Mouse (Mus musculus) forebrain, embryonic 16.5 days (tissue): Measurements from ENCODE around the gene Dennd1b. TPM values are rescaled to one million over a fixed set of nuclear protein-coding genes. Genes with fewer than 3 reads are reported as not detected.

Experiments
- ATAC-seq: fragments of 200-750 bp; cut with Nextera tagmentation; 2 replicates; pipeline ENCODE4 v1.8.0; 2017; ENCODE audit warnings: mild to moderate bottlenecking, moderate library complexity
- H3K27ac ChIP-seq: fragments of 300-500 bp; sonication (generic); 2 replicates; pipeline ENCODE4 v1.5.1; 2014; ENCODE audit warnings: low read length, control low read depth
- H3K27me3 ChIP-seq: fragments of 300-500 bp; sonication (generic); replicated peaks from 2 replicates; pipeline ENCODE4 v1.6.1; 2014; ENCODE audit warnings: low read length; ENCODE audit not compliant: control insufficient read depth, insufficient read depth
- H3K36me3 ChIP-seq: fragments of 300-500 bp; sonication (generic); 2 replicates; pipeline ENCODE4 v1.6.1; 2014; ENCODE audit not compliant: control insufficient read depth, insufficient read depth
- H3K4me1 ChIP-seq: fragments of 300-500 bp; sonication (generic); replicated peaks from 2 replicates; pipeline ENCODE4 v1.6.1; 2014; ENCODE audit warnings: low read length; ENCODE audit not compliant: control insufficient read depth, insufficient read depth
- H3K4me2 ChIP-seq: fragments of 300-500 bp; sonication (generic); 2 replicates; pipeline ENCODE4 v1.6.1; 2014; ENCODE audit warnings: mild to moderate bottlenecking, low read length, control low read depth
- H3K4me3 ChIP-seq: fragments of 300-500 bp; sonication (generic); replicated peaks from 2 replicates; pipeline ENCODE4 v1.5.1; 2014; ENCODE audit warnings: mild to moderate bottlenecking, low read length, control low read depth
- H3K9ac ChIP-seq: fragments of 300-500 bp; sonication (generic); replicated peaks from 2 replicates; pipeline ENCODE4 v1.6.1; 2014; ENCODE audit warnings: low read depth, low read length, control low read depth
- H3K9me3 ChIP-seq: fragments of 300-500 bp; sonication (generic); 2 replicates; pipeline ENCODE4 v1.6.1; 2016; ENCODE audit warnings: low read length; ENCODE audit not compliant: control insufficient read depth
- WGBS: fragments of 180-500 bp; shearing (Covaris S2); extraction: QIAGEN DNeasy Blood & Tissue Kit; methylation state at CpG from one replicate; pipeline ENCODE4 v1.1.7; 2014; 5-methylcytosine and 5-hydroxymethylcytosine counted together
- polyA plus RNA-seq: library from polyadenylated mRNA; unstranded; fragments of >200 nt; fragmentation: Nextera tagmentation; extraction: Ambion mirVana; gene quantifications from 2 replicates; pipeline ENCODE4 v1.2.1, GENCODE M21; 2015

The Dennd1b gene
- polyA plus RNA-seq, 1 experiment from 2014 or later = 9.3 TPM

DNA sequence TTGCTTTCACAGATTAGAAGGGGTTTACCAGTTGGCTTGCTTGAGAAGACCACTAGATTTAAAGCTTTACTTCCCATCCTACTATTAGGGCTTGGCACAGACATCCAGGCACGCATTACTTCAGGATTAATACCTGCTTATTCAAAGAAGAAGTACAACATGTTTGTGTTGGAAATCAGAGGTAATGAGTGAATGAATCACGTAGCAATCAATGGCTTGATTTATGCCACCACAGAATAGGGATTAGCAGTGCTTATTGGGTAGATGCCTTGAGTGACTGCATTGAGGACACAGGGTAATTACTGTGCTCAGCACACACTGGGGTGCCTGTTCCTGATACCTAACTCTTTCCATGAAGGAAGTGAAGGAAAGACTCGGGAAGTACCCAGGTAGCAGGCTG, 4.4 kb upstream of the Dennd1b start:
- Histone ChIP-seq H3K9ac (no peak overlapping the region), H3K4me1 (peaks cover 6% of the 10 kb centered on the region), H3K4me2 (no peak overlapping the region), H3K27ac (no peak overlapping the region), H3K36me3 (no peaks in the 10 kb centered on the region), H3K9me3 (no peaks in the 10 kb centered on the region), H3K27me3 (no peaks in the 10 kb centered on the region), H3K4me3 (no peak overlapping the region)
- no peak for ATAC-seq
- WGBS = 37% methylated on average over 3 of the region's 3 CpGs

DNA sequence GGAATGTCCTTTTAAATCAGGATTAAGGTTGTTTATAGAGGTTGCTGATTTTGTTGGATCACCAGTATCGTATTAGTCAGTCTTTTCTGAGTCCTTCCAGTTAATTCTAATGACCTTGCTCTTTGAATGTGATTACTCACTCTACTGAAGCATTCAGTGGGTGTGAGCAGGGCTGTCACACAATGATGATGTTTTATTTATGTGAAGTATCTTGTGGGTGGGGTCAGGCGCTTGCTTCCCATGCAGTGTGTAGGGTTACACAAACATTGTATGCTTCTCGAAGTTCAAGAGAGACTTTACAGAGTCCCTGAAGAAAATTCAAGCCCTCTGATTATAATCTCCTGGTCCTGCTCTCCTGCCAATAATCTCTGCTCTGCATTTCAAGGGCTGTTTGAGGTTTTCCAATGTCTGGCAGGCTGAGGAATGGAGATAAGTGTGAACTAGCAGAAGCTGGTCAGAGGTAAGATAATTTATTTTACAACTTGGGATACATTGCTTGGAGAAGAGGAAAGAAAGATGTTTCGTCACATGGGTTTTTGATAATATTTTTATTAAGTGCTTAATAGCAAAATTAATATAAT, 3.2 kb upstream of the Dennd1b start:
- H3K4me2 ChIP-seq = no peak overlapping the region
- H3K9me3 ChIP-seq = no peaks in the 10 kb centered on the region
- H3K4me1 ChIP-seq = peaks cover 8% of the 10 kb centered on the region
- H3K27me3 ChIP-seq = no peaks in the 10 kb centered on the region
- 65% methylated on average over 4 of the region's 4 CpGs for WGBS
- ATAC-seq = no peak
- H3K4me3 ChIP-seq = no peak overlapping the region
- H3K9ac ChIP-seq = no peak overlapping the region
- H3K27ac ChIP-seq = no peak overlapping the region
- no peaks in the 10 kb centered on the region for H3K36me3 ChIP-seq

DNA sequence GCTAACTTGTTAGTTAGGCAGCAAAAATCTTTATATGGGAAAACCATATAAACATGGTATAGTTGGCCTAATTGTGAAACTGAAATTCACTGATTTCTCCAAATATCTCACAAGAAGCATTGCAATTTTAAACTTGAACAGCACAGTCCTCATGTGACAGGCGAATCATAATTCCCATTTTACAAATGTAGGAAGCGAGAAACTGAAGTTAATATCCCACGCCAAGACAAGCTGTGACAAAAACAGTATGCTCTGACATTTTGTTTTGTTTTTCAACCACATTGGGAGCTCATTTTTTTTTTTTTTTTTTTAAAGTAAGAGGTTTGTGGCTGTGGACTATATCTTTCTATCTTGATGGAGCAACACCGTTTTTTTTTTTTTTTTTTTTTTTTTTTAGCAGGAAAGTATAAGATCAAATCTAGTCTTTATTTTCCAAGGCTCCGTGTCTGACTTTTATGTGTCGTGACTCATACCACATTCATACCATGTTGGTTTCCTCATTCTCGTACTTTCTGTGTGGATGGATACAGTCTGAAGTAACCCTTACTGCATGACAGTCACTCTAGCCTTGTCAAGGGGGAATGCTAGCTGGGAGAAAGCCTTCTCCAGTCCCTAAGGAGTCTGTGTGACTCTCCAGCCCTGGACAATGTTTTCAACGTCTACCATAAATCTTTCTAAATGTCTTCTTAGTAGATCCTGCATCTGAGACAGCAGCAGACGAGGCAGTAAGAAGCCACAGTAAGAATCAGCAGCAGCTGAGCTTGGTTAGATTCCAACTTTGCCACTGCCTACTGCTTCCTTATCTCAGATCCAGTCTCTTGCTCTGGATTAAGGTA, 751 bp upstream of the Dennd1b start:
- Histone ChIP-seq H3K27ac (no peak overlapping the region), H3K4me3 (peak overlapping the region; percentile 91), H3K36me3 (no peaks in the 10 kb centered on the region), H3K9ac (peak overlapping the region; percentile 94), H3K27me3 (no peaks in the 10 kb centered on the region), H3K4me2 (peak overlapping the region; percentile 77), H3K9me3 (no peaks in the 10 kb centered on the region), H3K4me1 (peaks cover 8% of the 10 kb centered on the region)
- ATAC-seq = no peak; the same call in 1 of the 2 replicates
- 46% methylated on average over 9 of the region's 9 CpGs for WGBS

DNA sequence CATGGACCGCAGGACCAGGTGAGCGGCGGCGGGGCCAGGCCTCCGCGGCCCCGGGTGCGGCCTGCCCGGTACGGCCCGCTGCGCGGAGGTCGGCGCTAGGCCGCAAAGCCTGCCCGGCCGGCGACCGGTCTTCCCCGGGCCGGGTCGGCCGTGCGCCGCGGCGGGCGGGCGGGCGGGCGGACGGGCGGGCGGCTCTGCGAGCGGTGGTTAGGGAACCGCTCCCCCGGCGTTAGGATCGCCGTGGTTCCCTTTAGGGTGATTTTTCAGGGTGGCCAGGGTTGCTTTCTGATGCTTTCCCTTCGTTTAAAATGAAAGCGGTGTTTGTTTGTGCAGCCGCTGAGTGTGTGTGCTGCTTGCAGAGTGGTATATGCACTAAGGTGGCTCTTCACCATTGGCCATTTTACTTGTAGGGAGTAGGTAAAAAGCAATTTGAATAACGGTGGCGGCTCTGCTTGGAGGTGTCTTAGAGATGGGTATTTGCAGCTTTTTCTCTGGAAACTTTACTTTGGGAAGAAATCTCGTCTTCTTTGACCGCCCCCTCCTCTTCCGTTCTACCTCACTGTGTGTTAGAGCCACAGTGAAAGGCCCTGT, 728 bp downstream of the Dennd1b start:
- peak overlapping the region; percentile 94 for H3K9ac ChIP-seq
- peaks cover 8% of the 10 kb centered on the region for H3K4me1 ChIP-seq
- peak overlapping the region; percentile 77 for H3K4me2 ChIP-seq
- H3K4me3 ChIP-seq = peak overlapping the region; percentile 91
- peak; percentile 84 for ATAC-seq
- H3K9me3 ChIP-seq = no peaks in the 10 kb centered on the region
- 0% methylated on average over 34 of the region's 50 CpGs for WGBS
- no peaks in the 10 kb centered on the region for H3K36me3 ChIP-seq
- peak overlapping the region; percentile 71 for H3K27ac ChIP-seq
- no peaks in the 10 kb centered on the region for H3K27me3 ChIP-seq

DNA sequence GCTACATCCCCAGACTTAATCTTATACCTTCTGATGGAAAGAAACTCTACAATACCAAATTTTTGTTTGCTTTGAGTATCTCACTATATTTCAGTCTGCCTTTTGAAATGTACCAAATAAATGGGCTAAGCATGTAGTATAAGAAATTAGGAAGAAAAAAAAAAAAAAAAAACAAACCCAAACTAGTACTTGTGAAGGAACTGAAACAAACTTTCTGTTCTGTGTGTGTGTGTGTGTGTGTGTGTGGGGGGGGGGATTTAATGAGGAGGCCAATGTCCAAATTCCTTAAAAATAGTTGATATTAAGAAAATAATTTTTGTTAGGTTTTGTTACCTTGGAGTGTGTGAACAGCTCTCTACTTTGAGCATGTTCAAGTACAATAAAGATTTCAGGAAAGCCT, 1.8 kb downstream of the Dennd1b start:
- no peak for ATAC-seq
- Histone ChIP-seq H3K27me3 (no peaks in the 10 kb centered on the region), H3K36me3 (no peaks in the 10 kb centered on the region), H3K4me2 (no peak overlapping the region), H3K9me3 (no peaks in the 10 kb centered on the region), H3K4me3 (no peak overlapping the region), H3K4me1 (peaks cover 8% of the 10 kb centered on the region), H3K9ac (no peak overlapping the region), H3K27ac (no peak overlapping the region)

DNA sequence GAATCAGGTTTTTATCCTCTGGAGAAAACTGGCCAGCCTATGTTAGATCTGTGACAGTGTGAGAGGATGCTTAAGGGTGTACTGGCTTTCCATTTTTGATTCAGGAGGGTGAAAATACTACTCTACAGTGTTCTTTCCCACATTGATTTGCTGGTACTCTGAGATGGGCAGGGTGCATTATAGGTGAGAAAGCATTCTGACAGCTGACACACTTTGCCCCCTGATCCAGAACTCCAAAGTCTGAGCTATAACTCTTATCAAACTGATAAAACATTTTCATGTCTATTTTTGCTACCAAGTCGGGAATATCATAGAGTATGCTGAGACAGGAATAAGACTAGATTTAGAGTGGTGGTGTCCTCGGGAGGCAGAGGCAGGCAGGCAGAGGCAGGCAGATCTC, 2.3 kb downstream of the Dennd1b start:
- WGBS = 93% methylated on average over 2 of the region's 2 CpGs
- Histone ChIP-seq H3K27ac (no peak overlapping the region), H3K4me3 (no peak overlapping the region), H3K4me1 (peaks cover 11% of the 10 kb centered on the region), H3K9ac (no peak overlapping the region), H3K4me2 (no peak overlapping the region), H3K36me3 (no peaks in the 10 kb centered on the region), H3K27me3 (no peaks in the 10 kb centered on the region), H3K9me3 (no peaks in the 10 kb centered on the region)
- no peak for ATAC-seq

DNA sequence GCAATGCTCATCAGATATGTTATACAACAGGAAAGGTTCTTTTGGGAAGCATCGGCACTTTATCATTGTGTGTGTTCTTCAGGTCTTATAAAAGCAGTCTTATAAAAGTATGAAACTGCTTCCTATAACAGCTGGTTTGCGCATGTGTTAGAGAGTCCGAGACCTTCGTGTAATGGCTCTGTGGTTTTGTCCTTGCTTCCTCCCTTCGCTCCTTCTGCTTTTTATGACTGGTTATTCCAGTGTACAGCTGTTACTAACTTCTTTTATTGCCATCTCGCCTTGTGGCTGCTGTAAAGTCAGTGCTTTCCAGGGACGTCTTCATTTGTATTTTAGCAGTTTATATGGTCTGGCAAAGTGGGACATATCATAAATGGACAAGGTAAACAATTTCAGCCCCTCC, 4.2 kb downstream of the Dennd1b start:
- no peaks in the 10 kb centered on the region for H3K36me3 ChIP-seq
- H3K9ac ChIP-seq = no peak overlapping the region
- no peaks in the 10 kb centered on the region for H3K27me3 ChIP-seq
- H3K4me2 ChIP-seq = no peak overlapping the region
- no peak overlapping the region for H3K4me3 ChIP-seq
- peaks cover 11% of the 10 kb centered on the region for H3K4me1 ChIP-seq
- H3K27ac ChIP-seq = no peak overlapping the region
- 92% methylated on average over 7 of the region's 7 CpGs for WGBS
- H3K9me3 ChIP-seq = no peaks in the 10 kb centered on the region
- no peak for ATAC-seq

DNA sequence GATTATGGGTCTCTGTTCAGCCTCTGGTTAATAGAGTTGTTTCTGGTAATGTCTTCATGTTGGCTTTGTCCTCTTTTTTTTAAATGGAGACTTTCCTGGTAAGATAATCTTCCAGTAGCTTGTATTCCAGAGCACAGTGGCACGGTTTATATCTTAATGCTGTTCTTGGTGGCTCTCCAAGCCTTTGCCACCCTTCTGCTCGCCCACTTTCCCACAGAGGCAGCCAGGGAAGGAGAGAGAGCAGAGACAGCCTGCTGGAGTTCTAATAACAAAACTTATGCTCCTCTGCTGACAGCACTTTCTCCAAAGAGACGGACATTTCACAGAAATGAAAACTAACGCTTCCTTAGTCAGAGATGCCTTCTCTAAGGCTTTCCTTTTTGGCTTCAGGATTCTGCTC, 6.8 kb downstream of the Dennd1b start:
- Histone ChIP-seq H3K27me3 (no peaks in the 10 kb centered on the region), H3K4me3 (no peak overlapping the region), H3K4me2 (no peak overlapping the region), H3K9ac (no peak overlapping the region), H3K27ac (no peak overlapping the region), H3K9me3 (no peaks in the 10 kb centered on the region), H3K4me1 (0 out of 2 replicates have a peak, but pooled peaks cover 3% of the 10 kb centered on the region), H3K36me3 (no peaks in the 10 kb centered on the region)
- 77% methylated on average over 4 of the region's 4 CpGs for WGBS
- ATAC-seq = no peak

DNA sequence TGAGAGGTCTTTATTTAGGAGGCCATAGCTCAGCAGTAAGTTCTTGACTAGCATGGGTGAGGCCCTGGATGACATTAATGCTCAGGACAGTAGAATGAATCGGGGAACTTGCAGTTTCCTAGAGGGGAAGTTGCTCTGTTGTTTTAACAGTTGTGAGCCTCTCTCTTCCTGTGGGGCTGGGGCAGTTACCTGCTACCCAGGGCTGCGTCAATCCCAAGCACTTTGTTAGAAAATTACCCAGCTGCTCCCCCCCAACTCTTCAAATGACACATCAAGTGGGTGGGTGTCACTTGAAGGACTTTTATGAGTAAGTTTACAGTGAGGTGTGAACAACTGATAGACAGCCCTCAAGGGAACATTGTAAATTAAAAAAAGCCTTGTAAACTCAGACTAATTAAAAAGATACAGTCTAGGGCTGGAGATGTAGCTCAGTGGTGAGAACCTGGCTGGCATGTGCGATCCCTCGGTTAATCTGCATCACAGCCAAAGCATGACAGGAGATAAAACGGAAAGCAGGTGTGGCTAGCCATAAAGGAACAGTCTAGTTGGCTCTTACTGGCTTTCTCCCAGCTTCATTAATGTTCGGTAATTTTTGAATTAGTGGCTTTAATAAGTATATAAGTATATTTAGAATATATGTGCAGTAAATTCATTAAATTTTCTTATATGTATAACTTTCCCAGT, 10.4 kb downstream of the Dennd1b start:
- no peak for ATAC-seq
- 63% methylated on average over 6 of the region's 6 CpGs for WGBS

More for the DNA sequence above, 10.4 kb downstream of the Dennd1b start:
- H3K27me3 ChIP-seq = no peaks in the 10 kb centered on the region
- no peak overlapping the region for H3K4me3 ChIP-seq
- H3K9ac ChIP-seq = no peak overlapping the region
- H3K27ac ChIP-seq = no peak overlapping the region
- H3K9me3 ChIP-seq = no peaks in the 10 kb centered on the region
- no peak overlapping the region for H3K4me2 ChIP-seq
- 0 out of 2 replicates have a peak, but pooled peaks cover 3% of the 10 kb centered on the region for H3K4me1 ChIP-seq
- H3K36me3 ChIP-seq = no peaks in the 10 kb centered on the region
